Mouse (Mus musculus) thymus, postnatal 4 days (tissue): ENCODE results near the gene Fuca1.
A peak's percentile ranks its signal among the peaks of the same experiment; 100 is the strongest.
"Not testable (repeated sequence)": the region's sequence is repeated elsewhere in the genome, so short reads cannot be mapped to it uniquely, and the experiment has no call there.

Experiments used
- DNase-seq: peaks from one replicate; pipeline ENCODE4 v3.0.0; 2021

The Fuca1 gene

GRCm38 (mm10) chr4:135955886-135956285 is 35.4 kb downstream of the Fuca1 start:
- DNase-seq, result no peak

GRCm38 (mm10) chr4:135958354-135958753 is 37.8 kb downstream of the Fuca1 start:
- DNase-seq, result no peak

- peak; percentile 92 for DNase-seq
These were observed 40.2 kb downstream of the Fuca1 start for GRCm38 (mm10) chr4:135960717-135961116.

GRCm38 (mm10) chr4:135961709-135962108 is 41.2 kb downstream of the Fuca1 start:
- no peak for DNase-seq

GRCm38 (mm10) chr4:135962198-135962597 is 41.7 kb downstream of the Fuca1 start:
- no peak for DNase-seq

- no peak for DNase-seq
These were observed 42.4 kb downstream of the Fuca1 start for GRCm38 (mm10) chr4:135962946-135963345.

GRCm38 (mm10) chr4:135963457-135964193 is 43.1 kb downstream of the Fuca1 start, which contains the start of gene Gale:
Gene Gale (plus strand): TSS chr4:135963727.
- peak; percentile 95 for DNase-seq

- peak; percentile 53 for DNase-seq
These were observed 43.9 kb downstream of the Fuca1 start for GRCm38 (mm10) chr4:135964426-135964825.

- DNase-seq, result no peak
These were observed 44.6 kb downstream of the Fuca1 start for GRCm38 (mm10) chr4:135965113-135965512.

GRCm38 (mm10) chr4:135966283-135966682 is 45.7 kb downstream of the Fuca1 start:
- no peak for DNase-seq

GRCm38 (mm10) chr4:135967086-135967760 is 46.7 kb downstream of the Fuca1 start:
- DNase-seq, result no peak

GRCm38 (mm10) chr4:135968271-135968869 is 47.8 kb downstream of the Fuca1 start:
- DNase-seq, result no peak

GRCm38 (mm10) chr4:135969070-135969750 is 48.7 kb downstream of the Fuca1 start:
- no peak for DNase-seq

GRCm38 (mm10) chr4:135970585-135970984 is 50.0 kb downstream of the Fuca1 start:
- DNase-seq, result no peak

- peak; percentile 66 for DNase-seq
These were observed 51.4 kb downstream of the Fuca1 start for GRCm38 (mm10) chr4:135971805-135972555.

- DNase-seq, result peak; percentile 82
These were observed 52.0 kb downstream of the Fuca1 start, which contains the start of gene Lypla2 for GRCm38 (mm10) chr4:135972556-135972906. Gene Lypla2 (minus strand): TSS chr4:135972626.

GRCm38 (mm10) chr4:135972911-135973811 is 52.6 kb downstream of the Fuca1 start:
- DNase-seq, result no peak

- DNase-seq, result no peak
These were observed 55.6 kb downstream of the Fuca1 start for GRCm38 (mm10) chr4:135976146-135976545.

- not testable (repeated sequence) for DNase-seq
These were observed 59.7 kb downstream of the Fuca1 start for GRCm38 (mm10) chr4:135980223-135980622.

- no peak for DNase-seq
These were observed 61.1 kb downstream of the Fuca1 start for GRCm38 (mm10) chr4:135981524-135982063.

- DNase-seq, result no peak
These were observed 64.0 kb downstream of the Fuca1 start for GRCm38 (mm10) chr4:135984556-135984955.
